Mouse (Mus musculus) heart, adult 11 months (tissue): Measurements from ENCODE around the gene Adss.
A peak's percentile ranks its signal among the peaks of the same experiment; 100 is the strongest.

ENCODE experiments used
- DNase-seq: peaks from one replicate; pipeline ENCODE4 v3.0.0; 2022

Gene Adss

GRCm38 (mm10) chr1:177727883-177728525 is 68.3 kb downstream of the Adss start:
- peak; percentile 76 for DNase-seq

GRCm38 (mm10) chr1:177726870-177727269 is 69.4 kb downstream of the Adss start:
- DNase-seq, result no peak

- no peak for DNase-seq
Observed at GRCm38 (mm10) chr1:177723786-177724185, 72.5 kb downstream of the Adss start.

- no peak for DNase-seq
Observed at GRCm38 (mm10) chr1:177719029-177719427, 77.3 kb downstream of the Adss start.

- DNase-seq, result no peak
Observed at GRCm38 (mm10) chr1:177718340-177719028, 77.8 kb downstream of the Adss start.

- no peak for DNase-seq
Observed at GRCm38 (mm10) chr1:177717057-177717835, 79.1 kb downstream of the Adss start.

GRCm38 (mm10) chr1:177716448-177716847 is 79.9 kb downstream of the Adss start:
- no peak for DNase-seq

- no peak for DNase-seq
Observed at GRCm38 (mm10) chr1:177714397-177715012, 81.8 kb downstream of the Adss start.

- no peak for DNase-seq
Observed at GRCm38 (mm10) chr1:177713635-177714396, 82.5 kb downstream of the Adss start.
